In the genomic region with DNA sequence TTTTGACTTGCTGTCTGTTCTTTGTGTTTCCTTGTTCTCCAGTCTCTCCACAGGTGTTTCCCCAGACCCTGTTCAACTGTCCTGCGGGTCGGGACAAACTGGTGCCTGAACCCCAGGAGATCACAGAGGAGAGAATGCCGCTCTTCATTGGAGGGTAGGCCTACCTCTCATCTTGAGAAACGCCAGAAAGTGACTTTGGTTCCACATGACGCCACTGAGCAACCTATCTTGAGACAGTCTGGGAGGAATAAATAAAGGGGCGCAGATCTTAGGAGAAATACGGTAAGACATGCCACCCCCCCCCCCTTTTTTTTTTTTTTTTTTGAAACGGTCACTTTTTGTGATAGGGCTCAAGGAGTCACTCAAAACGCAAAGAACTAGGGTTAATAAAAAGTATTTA, we compare ENCODE assay signal across 8 mouse cellular contexts. TPM values are rescaled to one million over a fixed set of nuclear protein-coding genes. Genes with fewer than 3 reads are reported as not detected.
DNase-seq lines count a peak whose midpoint lies in the region; ATAC-seq and TF ChIP-seq lines count a peak whose summit lies in the region.

No protein-coding gene starts in this region.

- intact Hi-C loops in heart, postnatal 25 days (cut with DNase I): no loop called here

- no peak for ATAC-seq in heart, embryonic 14.5 days (ENCODE audit: insufficient number of reproducible peaks, insufficient read depth, low FRiP score, low read depth)
- ATAC-seq in heart, embryonic 15.5 days (replicated peaks; ENCODE audit: insufficient number of reproducible peaks, insufficient read depth, low FRiP score, low read depth): no peak
- ATAC-seq in liver, embryonic 12.5 days: no peak

- no peak for TF ChIP-seq CTCF in E14TG2a.4 (conservative IDR thresholded peaks at IDR 0.05; ENCODE audit: low read length)

- H3K9ac ChIP-seq in heart, embryonic 14.5 days (ENCODE audit: low read length): peak overlapping the region; percentile 66
- no peak overlapping the region; the same call in 1 of the 2 replicates for H3K9ac ChIP-seq in heart, embryonic 15.5 days
- no peak overlapping the region for H3K9ac ChIP-seq in liver, embryonic 12.5 days

- peak overlapping the region in 1 of 2 experiments; percentile 54; a peak in 3 of 4 replicates for H3K4me3 ChIP-seq in heart, embryonic 14.5 days (ENCODE audit: control insufficient read depth in 1 of 2, insufficient read depth in 1 of 2, low read depth in 1 of 2, low read length in 2 of 2)
- peak overlapping the region; percentile 69 for H3K4me3 ChIP-seq in E14TG2a.4 (replicated peaks; ENCODE audit: low read length)
- peak overlapping the region; percentile 62 for H3K4me3 ChIP-seq in heart, embryonic 15.5 days
- peak overlapping the region; percentile 56 for H3K4me3 ChIP-seq in liver, embryonic 12.5 days

- no peaks in the 10 kb centered on the region for H3K9me3 ChIP-seq in heart, embryonic 14.5 days (ENCODE audit: control insufficient read depth, low read length)
- no peaks in the 10 kb centered on the region for H3K9me3 ChIP-seq in E14TG2a.4 (ENCODE audit: low read length)
- H3K9me3 ChIP-seq in heart, embryonic 15.5 days (replicated peaks): no peaks in the 10 kb centered on the region
- H3K9me3 ChIP-seq in liver, embryonic 12.5 days (replicated peaks): no peaks in the 10 kb centered on the region

- peak overlapping the region; percentile 92 for H3K4me2 ChIP-seq in heart, embryonic 14.5 days (ENCODE audit: low read length)
- H3K4me2 ChIP-seq in heart, embryonic 15.5 days: peak overlapping the region; percentile 90
- peak overlapping the region; percentile 75 for H3K4me2 ChIP-seq in liver, embryonic 12.5 days

- peaks cover 0 to 3% of the 10 kb centered on the region in 2 experiments; a peak in 2 of 4 replicates for H3K4me1 ChIP-seq in heart, embryonic 14.5 days (ENCODE audit: control insufficient read depth in 2 of 2, insufficient read depth in 2 of 2, low read length in 2 of 2)
- H3K4me1 ChIP-seq in E14TG2a.4 (replicated peaks; ENCODE audit: low read depth, low read length): peaks cover 13% of the 10 kb centered on the region
- H3K4me1 ChIP-seq in heart, embryonic 15.5 days (replicated peaks): no peaks in the 10 kb centered on the region
- peaks cover 7% of the 10 kb centered on the region for H3K4me1 ChIP-seq in liver, embryonic 12.5 days

- peaks cover 6% of the 10 kb centered on the region; the same call in 1 of the 2 replicates for H3K27me3 ChIP-seq in heart, embryonic 14.5 days (ENCODE audit: control insufficient read depth, insufficient read depth, low read length)
- H3K27me3 ChIP-seq in E14TG2a.4 (ENCODE audit: insufficient read depth, low read length): peaks cover 25% of the 10 kb centered on the region
- 0 out of 2 replicates have a peak, but pooled peaks cover 8% of the 10 kb centered on the region for H3K27me3 ChIP-seq in heart, embryonic 15.5 days
- no peaks in the 10 kb centered on the region; the same call in 1 of the 2 replicates for H3K27me3 ChIP-seq in liver, embryonic 12.5 days (replicated peaks)

- no peak for DNase-seq in heart, postnatal 25 days (ENCODE audit: low spot score)
- DNase-seq in cerebellum, postnatal 10 days: peak; percentile 26 to 46
- peak; percentile 33 for DNase-seq in retina, postnatal 7 days (ENCODE audit: low read depth, low spot score)
- no peak for DNase-seq in Muller cell, postnatal 12 days (ENCODE audit: inconsistent ontology term)

- 5% methylated on average over 9 of the region's 9 CpGs for WGBS in heart, embryonic 14.5 days
- 4% methylated on average over 9 of the region's 9 CpGs for WGBS in heart, embryonic 15.5 days
- WGBS in liver, embryonic 12.5 days (ENCODE audit: insufficient replicate concordance): 3% methylated on average over 9 of the region's 9 CpGs

- no peak overlapping the region for H3K27ac ChIP-seq in heart, embryonic 14.5 days (replicated peaks in 1 of 2; ENCODE audit: control insufficient read depth in 1 of 2, insufficient read depth in 1 of 2, low read depth in 2 of 2, low read length in 2 of 2)
- no peak overlapping the region for H3K27ac ChIP-seq in heart, embryonic 15.5 days
- H3K27ac ChIP-seq in liver, embryonic 12.5 days: no peak overlapping the region

- H3K36me3 ChIP-seq in heart, embryonic 14.5 days (ENCODE audit: control insufficient read depth, insufficient read depth, low read length): no peaks in the 10 kb centered on the region
- H3K36me3 ChIP-seq in E14TG2a.4 (ENCODE audit: insufficient read depth, low read length): no peaks in the 10 kb centered on the region
- H3K36me3 ChIP-seq in heart, embryonic 15.5 days: no peaks in the 10 kb centered on the region
- H3K36me3 ChIP-seq in liver, embryonic 12.5 days: no peaks in the 10 kb centered on the region

RNA-seq across cellular contexts. Expression of a gene that starts 11.4 kb away (rescaled TPM):
- not detected in 2 replicates for polyA plus RNA-seq in heart, embryonic 14.5 days (2014; fragmentation: Nextera tagmentation; extraction: Ambion mirVana)
- not detected for total RNA-seq in heart, postnatal 25 days (2021)
- not detected in 2 replicates for polyA plus RNA-seq in heart, embryonic 15.5 days (2015; fragmentation: Nextera tagmentation; extraction: Ambion mirVana)
- not detected in 2 replicates for polyA plus RNA-seq in liver, embryonic 12.5 days (2016; fragmentation: Nextera tagmentation; extraction: Ambion mirVana)

RNA-seq across cellular contexts. Expression of a gene that starts 28.2 kb away (rescaled TPM):
- not detected in 2 replicates for polyA plus RNA-seq in heart, embryonic 14.5 days (2014; fragmentation: Nextera tagmentation; extraction: Ambion mirVana)
- not detected for total RNA-seq in heart, postnatal 25 days (2021)
- not detected in 2 replicates for polyA plus RNA-seq in heart, embryonic 15.5 days (2015; fragmentation: Nextera tagmentation; extraction: Ambion mirVana)
- not detected in 2 replicates for polyA plus RNA-seq in liver, embryonic 12.5 days (2016; fragmentation: Nextera tagmentation; extraction: Ambion mirVana)

RNA-seq across cellular contexts. Expression of a gene that starts 42.5 kb away (rescaled TPM):
- polyA plus RNA-seq in heart, embryonic 14.5 days (2014; fragmentation: Nextera tagmentation; extraction: Ambion mirVana): 8.7 and 9.5 TPM in 2 replicates
- 1 to 10 TPM; 5.7 to 7.0 TPM for total RNA-seq in heart, postnatal 25 days (2021)
- polyA plus RNA-seq in heart, embryonic 15.5 days (2015; fragmentation: Nextera tagmentation; extraction: Ambion mirVana): 9.1 and 11.1 TPM in 2 replicates
- polyA plus RNA-seq in liver, embryonic 12.5 days (2016; fragmentation: Nextera tagmentation; extraction: Ambion mirVana): 10.1 and 11.0 TPM in 2 replicates

RNA-seq across cellular contexts. Expression of a gene that starts 53.7 kb away (rescaled TPM):
- polyA plus RNA-seq in heart, embryonic 14.5 days (2014; fragmentation: Nextera tagmentation; extraction: Ambion mirVana): not detected in 2 replicates
- not detected for total RNA-seq in heart, postnatal 25 days (2021)
- not detected in 2 replicates for polyA plus RNA-seq in heart, embryonic 15.5 days (2015; fragmentation: Nextera tagmentation; extraction: Ambion mirVana)
- polyA plus RNA-seq in liver, embryonic 12.5 days (2016; fragmentation: Nextera tagmentation; extraction: Ambion mirVana): not detected in 2 replicates

RNA-seq across cellular contexts. Expression of a gene that starts 56.6 kb away (rescaled TPM):
- 108 and 111 TPM in 2 replicates for polyA plus RNA-seq in heart, embryonic 14.5 days (2014; fragmentation: Nextera tagmentation; extraction: Ambion mirVana)
- 10 to 100 TPM; 35.9 to 36.8 TPM for total RNA-seq in heart, postnatal 25 days (2021)
- polyA plus RNA-seq in heart, embryonic 15.5 days (2015; fragmentation: Nextera tagmentation; extraction: Ambion mirVana): 78.8 and 83.7 TPM in 2 replicates
- 80.6 and 89.7 TPM in 2 replicates for polyA plus RNA-seq in liver, embryonic 12.5 days (2016; fragmentation: Nextera tagmentation; extraction: Ambion mirVana)

Comparison
In these comparisons a context has a peak if more than half of its experiments do, and no peak if none do; other contexts are left out.
1. DNase-seq: peak in cerebellum, postnatal 10 days (2 of 2) and retina, postnatal 7 days (single experiment); none in heart, postnatal 25 days (single experiment) and Muller cell, postnatal 12 days (single experiment).
2. Peak in every context shown above with its lines, with median percentiles within 50 percentile points of each other: H3K4me2 ChIP-seq.